Mouse (Mus musculus): ENCODE results near the gene Kcnj6.

Gene Kcnj6

GRCm38 (mm10) chr16:94767606-94768005, 229.9 kb downstream of the Kcnj6 start:
- DNase-seq (ENCODE audit: low spot score in 2 of 2): no peak

GRCm38 (mm10) chr16:94765129-94765528, 232.4 kb downstream of the Kcnj6 start:
- no peak for DNase-seq (ENCODE audit: low spot score in 2 of 2)

GRCm38 (mm10) chr16:94760732-94761131, 236.8 kb downstream of the Kcnj6 start:
- no peak for DNase-seq (ENCODE audit: low spot score in 2 of 2)

- no peak for DNase-seq (ENCODE audit: low spot score in 2 of 2)
These were observed 237.7 kb downstream of the Kcnj6 start for GRCm38 (mm10) chr16:94759761-94760160.

GRCm38 (mm10) chr16:94758606-94759005, 238.9 kb downstream of the Kcnj6 start:
- DNase-seq (ENCODE audit: low spot score in 2 of 2): no peak

- no peak for DNase-seq (ENCODE audit: low spot score in 2 of 2)
These were observed 241.1 kb downstream of the Kcnj6 start for GRCm38 (mm10) chr16:94756352-94756751.

- DNase-seq (ENCODE audit: low spot score in 2 of 2): no peak
These were observed 244.0 kb downstream of the Kcnj6 start for GRCm38 (mm10) chr16:94753453-94753852.

- no peak for DNase-seq (ENCODE audit: low spot score in 2 of 2)
These were observed 244.7 kb downstream of the Kcnj6 start for GRCm38 (mm10) chr16:94752781-94753180.

- DNase-seq (ENCODE audit: low spot score in 2 of 2): no peak
These were observed 252.5 kb downstream of the Kcnj6 start for GRCm38 (mm10) chr16:94745016-94745415.

GRCm38 (mm10) chr16:94743853-94744501, 253.5 kb downstream of the Kcnj6 start:
- no peak for DNase-seq (ENCODE audit: low spot score in 2 of 2)

GRCm38 (mm10) chr16:94737359-94737687, 260.2 kb downstream of the Kcnj6 start:
- DNase-seq (ENCODE audit: low spot score in 2 of 2): no peak

GRCm38 (mm10) chr16:94736462-94737358, 260.8 kb downstream of the Kcnj6 start:
- no peak for DNase-seq (ENCODE audit: low spot score in 2 of 2)

- DNase-seq (ENCODE audit: low spot score in 2 of 2): no peak
These were observed 262.0 kb downstream of the Kcnj6 start for GRCm38 (mm10) chr16:94735472-94735871.

- no peak for DNase-seq (ENCODE audit: low spot score in 2 of 2)
These were observed 266.5 kb downstream of the Kcnj6 start for GRCm38 (mm10) chr16:94731027-94731426.

- no peak for DNase-seq (ENCODE audit: low spot score in 2 of 2)
These were observed 268.3 kb downstream of the Kcnj6 start for GRCm38 (mm10) chr16:94729236-94729635.

- no peak for DNase-seq (ENCODE audit: low spot score in 2 of 2)
These were observed 272.7 kb downstream of the Kcnj6 start for GRCm38 (mm10) chr16:94724747-94725211.

- DNase-seq (ENCODE audit: low spot score in 2 of 2): peak; percentile 76 to 79
These were observed 273.4 kb downstream of the Kcnj6 start for GRCm38 (mm10) chr16:94724061-94724596.

- DNase-seq (ENCODE audit: low spot score in 2 of 2): no peak
These were observed 274.6 kb downstream of the Kcnj6 start for GRCm38 (mm10) chr16:94722936-94723335.

GRCm38 (mm10) chr16:94721549-94722006, 275.9 kb downstream of the Kcnj6 start:
- no peak for DNase-seq (ENCODE audit: low spot score in 2 of 2)

GRCm38 (mm10) chr16:94720476-94721153, 276.9 kb downstream of the Kcnj6 start:
- DNase-seq (ENCODE audit: low spot score in 2 of 2): no peak

GRCm38 (mm10) chr16:94719488-94719887, 278.0 kb downstream of the Kcnj6 start:
- no peak for DNase-seq (ENCODE audit: low spot score in 2 of 2)

- DNase-seq (ENCODE audit: low spot score in 2 of 2): no peak
These were observed 278.6 kb downstream of the Kcnj6 start for GRCm38 (mm10) chr16:94718919-94719318.

Measured in frontal cortex, postnatal 25 days (tissue).